Comparison of ENCODE assay signal across 16 mouse cellular contexts in genomic region chr3:131026336-131026735, GRCm38 (mm10).
"Had no signal": no experiment of that assay in that cellular context is flagged by ENCODE, and none has a peak within 500 bp of the region (broad histone marks: within the 10 kb centered on the region; RNA-seq: fewer than 3 reads in every experiment).

No protein-coding gene starts in this region.

- H3K4me3 ChIP-seq: limb, embryonic 10.5 days; liver, embryonic 15.5 days; midbrain, embryonic 10.5 days; neural tube, embryonic 15.5 days had no signal

- H3K27ac ChIP-seq: kidney, postnatal 0 days; limb, embryonic 10.5 days; liver, embryonic 15.5 days; midbrain, embryonic 10.5 days; neural tube, embryonic 15.5 days had no signal

- H3K4me2 ChIP-seq: liver, embryonic 11.5 days; liver, embryonic 15.5 days; neural tube, embryonic 15.5 days had no signal

- ATAC-seq: intestine, postnatal 0 days; lung, postnatal 0 days; midbrain, embryonic 16.5 days had no signal

- H3K4me1 ChIP-seq: limb, embryonic 10.5 days; liver, embryonic 15.5 days; neural tube, embryonic 15.5 days had no signal

- H3K9me3 ChIP-seq: limb, embryonic 10.5 days; liver, embryonic 15.5 days; midbrain, embryonic 10.5 days; neural tube, embryonic 15.5 days had no signal

- H3K36me3 ChIP-seq: limb, embryonic 10.5 days; liver, embryonic 15.5 days; midbrain, embryonic 10.5 days; neural tube, embryonic 15.5 days had no signal

- DNase-seq: kidney, adult 8-10 months; kidney, postnatal 36 days; layer of hippocampus, adult 9-11 months; lung, adult 2 months; lung, postnatal 36 days; right cerebral cortex, adult 18-20 months; right cerebral cortex, postnatal 25 days had no signal

- H3K27me3 ChIP-seq: liver, embryonic 15.5 days; neural tube, embryonic 15.5 days had no signal

- H3K9ac ChIP-seq: liver, embryonic 15.5 days; neural tube, embryonic 15.5 days had no signal
